Comparison of ENCODE assay signal across 14 mouse cellular contexts in the genomic region with DNA sequence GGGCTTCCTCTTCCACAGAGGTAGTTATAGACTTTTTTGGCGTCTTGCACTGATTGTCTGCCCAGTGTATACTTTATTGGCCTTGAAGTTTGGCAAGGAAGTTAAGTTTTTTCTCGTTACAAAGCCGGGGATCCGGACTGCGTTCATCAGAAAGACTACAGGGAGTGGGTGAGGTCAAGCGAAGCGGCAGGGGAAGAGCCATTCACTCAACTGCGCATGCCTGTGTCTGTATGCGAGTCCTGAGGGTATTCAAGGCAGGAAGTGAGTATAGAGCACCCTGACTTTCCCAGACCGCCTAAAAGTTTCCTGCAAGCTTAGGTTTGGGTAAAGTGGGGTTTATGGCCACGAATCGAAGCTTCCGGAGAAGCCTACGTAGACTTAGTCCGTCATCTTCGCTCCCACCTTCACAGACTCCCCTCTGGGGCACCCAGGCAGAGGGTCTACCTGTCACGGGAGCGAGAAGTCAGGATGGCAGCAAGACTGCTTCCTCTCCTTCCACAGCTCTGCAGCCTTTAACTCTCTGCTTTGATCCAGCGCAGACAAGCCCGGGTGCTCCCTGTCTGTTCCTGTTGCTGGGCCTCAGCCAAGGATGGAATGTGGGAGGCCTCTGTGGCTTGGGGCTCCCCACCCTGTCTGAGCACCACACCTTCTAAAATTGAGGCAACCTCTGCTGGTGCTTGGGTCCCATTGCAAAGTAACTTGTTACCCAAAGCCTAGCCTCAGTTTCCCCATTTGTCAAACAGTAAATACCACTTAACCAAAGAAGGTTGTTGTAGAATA. TPM values are rescaled to one million over a fixed set of nuclear protein-coding genes. Genes with fewer than 3 reads are reported as not detected.
DNase-seq lines count a peak whose midpoint lies in the region; ATAC-seq and TF ChIP-seq lines count a peak whose summit lies in the region.
"Had no signal": no experiment of that assay in that cellular context is flagged by ENCODE, and none has a peak within 500 bp of the region (broad histone marks: within the 10 kb centered on the region; RNA-seq: fewer than 3 reads in every experiment).

No protein-coding gene starts in this region.

- H3K9me3 ChIP-seq in lung, embryonic 16.5 days (ENCODE audit: control insufficient read depth, low read length) = no peaks in the 10 kb centered on the region
- no peaks in the 10 kb centered on the region for H3K9me3 ChIP-seq in stomach, postnatal 0 days (ENCODE audit: control insufficient read depth, low read length)
- H3K9me3 ChIP-seq: hindbrain, embryonic 15.5 days; midbrain, embryonic 15.5 days had no signal

- no peaks in the 10 kb centered on the region for H3K36me3 ChIP-seq in heart, adult 2 months (ENCODE audit: control insufficient read depth, insufficient read depth, low read length)
- no peaks in the 10 kb centered on the region for H3K36me3 ChIP-seq in lung, embryonic 16.5 days (ENCODE audit: control insufficient read depth, insufficient read depth, low read length)
- no peaks in the 10 kb centered on the region for H3K36me3 ChIP-seq in stomach, postnatal 0 days (ENCODE audit: control insufficient read depth, insufficient read depth, low read length)
- H3K36me3 ChIP-seq: hindbrain, embryonic 15.5 days; midbrain, embryonic 15.5 days had no signal

- no peak for TF ChIP-seq CTCF in heart, adult 2 months (IDR thresholded peaks at IDR 0.05)
- TF ChIP-seq CTCF in stomach, postnatal 0 days (IDR thresholded peaks at IDR 0.05; ENCODE audit: low read depth) = no peak

- no peak for TF ChIP-seq POLR2A in heart, adult 2 months (IDR thresholded peaks at IDR 0.05; ENCODE audit: insufficient read depth, low read depth, low read length)

- no peak overlapping the region for H3K4me2 ChIP-seq in lung, embryonic 16.5 days (ENCODE audit: low read depth, low read length)
- H3K4me2 ChIP-seq in stomach, postnatal 0 days (replicated peaks; ENCODE audit: low read depth) = peak overlapping the region; percentile 27; the same call in 1 of the 2 replicates
- H3K4me2 ChIP-seq: hindbrain, embryonic 15.5 days; midbrain, embryonic 15.5 days had no signal

- H3K4me3 ChIP-seq in heart, adult 2 months = no peak overlapping the region
- H3K4me3 ChIP-seq in lung, embryonic 16.5 days (ENCODE audit: low read length) = no peak overlapping the region
- H3K4me3 ChIP-seq in stomach, postnatal 0 days (ENCODE audit: low read depth, low read length) = no peak overlapping the region
- H3K4me3 ChIP-seq: hindbrain, embryonic 15.5 days; left cerebral cortex, adult 2 months; midbrain, embryonic 15.5 days had no signal

- intact Hi-C loops in heart, adult 2 months (cut with DNase I) = no loop called here
- intact Hi-C loops in heart, postnatal 25 days (cut with DNase I) = no loop called here

- DNase-seq in heart, adult 2 months = peak; percentile 26 to 31
- no peak for DNase-seq in heart, postnatal 25 days (ENCODE audit: low spot score)
- DNase-seq in lung, adult 18-20 months = no peak
- peak; percentile 79 for DNase-seq in ZHBTc4 (ENCODE audit: low read depth, low spot score)
- DNase-seq in stomach, postnatal 0 days (ENCODE audit: low spot score) = no peak
- no peak for DNase-seq in spleen, adult 12 weeks (ENCODE audit: low spot score)
- DNase-seq: cerebellum, adult 8-10 months; embryo, embryonic 11 days had no signal

- 55% methylated on average over 20 of the region's 20 CpGs for WGBS in heart, adult 2 months
- WGBS in lung, embryonic 16.5 days = 60% methylated on average over 20 of the region's 20 CpGs
- 48% methylated on average over 20 of the region's 20 CpGs for WGBS in stomach, postnatal 0 days

- H3K9ac ChIP-seq in heart, adult 2 months (ENCODE audit: low read depth, low read length) = no peak overlapping the region
- no peak overlapping the region for H3K9ac ChIP-seq in lung, embryonic 16.5 days (ENCODE audit: low read length)
- H3K9ac ChIP-seq in stomach, postnatal 0 days (ENCODE audit: low read length) = no peak overlapping the region
- H3K9ac ChIP-seq: hindbrain, embryonic 15.5 days; midbrain, embryonic 15.5 days had no signal

- no peaks in the 10 kb centered on the region for H3K79me2 ChIP-seq in heart, adult 2 months (replicated peaks; ENCODE audit: control insufficient read depth, insufficient read depth, low read length)

- 0 out of 2 replicates have a peak, but pooled peaks have one; percentile 47 for ATAC-seq in lung, embryonic 16.5 days (ENCODE audit: low read depth)
- no peak for ATAC-seq in stomach, postnatal 0 days (ENCODE audit: low FRiP score, low TSS enrichment)
- ATAC-seq: midbrain, embryonic 15.5 days had no signal

- TF ChIP-seq EP300 in heart, adult 2 months (IDR thresholded peaks at IDR 0.05; ENCODE audit: insufficient read depth, low read depth, low read length) = no peak
- TF ChIP-seq EP300 in stomach, postnatal 0 days (optimal IDR thresholded peaks at IDR 0.05) = no peak

- no peak overlapping the region for H3K27ac ChIP-seq in heart, adult 2 months
- no peak overlapping the region for H3K27ac ChIP-seq in lung, embryonic 16.5 days (ENCODE audit: low read length)
- H3K27ac ChIP-seq in stomach, postnatal 0 days (replicated peaks) = 0 out of 2 replicates have a peak overlapping the region, but pooled peaks have one; percentile 67
- H3K27ac ChIP-seq: hindbrain, embryonic 15.5 days; left cerebral cortex, adult 2 months; midbrain, embryonic 15.5 days had no signal

- no peaks in the 10 kb centered on the region for H3K4me1 ChIP-seq in heart, adult 2 months (ENCODE audit: control insufficient read depth, insufficient read depth, low read length)
- peaks cover 3% of the 10 kb centered on the region; the same call in 1 of the 2 replicates for H3K4me1 ChIP-seq in lung, embryonic 16.5 days (replicated peaks; ENCODE audit: control insufficient read depth, insufficient read depth, low read length)
- H3K4me1 ChIP-seq in stomach, postnatal 0 days (replicated peaks; ENCODE audit: control insufficient read depth, insufficient read depth) = no peaks in the 10 kb centered on the region
- H3K4me1 ChIP-seq: hindbrain, embryonic 15.5 days; midbrain, embryonic 15.5 days had no signal

- no peaks in the 10 kb centered on the region for H3K27me3 ChIP-seq in heart, adult 2 months (ENCODE audit: control insufficient read depth, insufficient read depth, low read length)
- H3K27me3 ChIP-seq in lung, embryonic 16.5 days (ENCODE audit: control insufficient read depth, insufficient read depth, low read depth, low read length) = peaks cover 10% of the 10 kb centered on the region
- H3K27me3 ChIP-seq in stomach, postnatal 0 days (ENCODE audit: control insufficient read depth, insufficient read depth, low read length) = no peaks in the 10 kb centered on the region
- H3K27me3 ChIP-seq: hindbrain, embryonic 15.5 days; midbrain, embryonic 15.5 days had no signal

RNA-seq across cellular contexts. Expression of a gene that starts 11.7 kb away (rescaled TPM):
- 1 to 10 TPM; 1.0 to 1.2 TPM for total RNA-seq in heart, adult 2 months (2021)
- 2.1 and 2.6 TPM in 2 replicates for polyA plus RNA-seq in heart, adult 2 months (2012; rRNA removed)
- 1 to 10 TPM; 1.3 to 1.9 TPM for total RNA-seq in heart, postnatal 25 days (2021)
- polyA plus RNA-seq in lung, embryonic 16.5 days (2015; fragmentation: Nextera tagmentation; extraction: Ambion mirVana) = 5.6 and 6.3 TPM in 2 replicates
- polyA plus RNA-seq in stomach, postnatal 0 days (2015; fragmentation: Nextera tagmentation; extraction: Ambion mirVana) = 1.8 and 2.0 TPM in 2 replicates
- total RNA-seq: liver, adult 2 months; megakaryocyte progenitor cell, adult 5-6 weeks had no signal

Comparison
In these comparisons a context has a peak if more than half of its experiments do, and no peak if none do; other contexts are left out.
1. DNase-seq: peak in heart, adult 2 months (2 of 2) and ZHBTc4 (single experiment); none in heart, postnatal 25 days (single experiment), lung, adult 18-20 months (0 of 2), stomach, postnatal 0 days (single experiment) and spleen, adult 12 weeks (single experiment).